Mouse (Mus musculus): ENCODE measurements around the gene Ipo13. TPM values are rescaled to one million over a fixed set of nuclear protein-coding genes. Genes with fewer than 3 reads are reported as not detected.

Ipo13 gene
- polyA plus RNA-seq, 1 experiment: 62.2 TPM

GRCm38 (mm10) chr4:117928234-117928633 lies 13.4 kb upstream of the Ipo13 start:
- Histone ChIP-seq H3K4me3 (peak overlapping the region; percentile 35), H3ac (ENCODE audit: control insufficient read depth, insufficient read length) (no peak overlapping the region), H3K79me2 (ENCODE audit: control insufficient read depth, insufficient read depth) (no peaks in the 10 kb centered on the region), H3K4me2 (ENCODE audit: low read depth) (peak overlapping the region; percentile 77), H3K27me3 (ENCODE audit: control insufficient read depth, insufficient read depth, insufficient read length) (no peaks in the 10 kb centered on the region), H3K36me3 (ENCODE audit: control insufficient read depth, insufficient read depth) (no peaks in the 10 kb centered on the region)
- TF ChIP-seq REST (IDR thresholded peaks at IDR 0.05; ENCODE audit: insufficient read depth, insufficient read length) (no peak), MYOG (IDR thresholded peaks at IDR 0.05; ENCODE audit: control insufficient read depth in 1 of 3, insufficient read depth in 1 of 3, insufficient read length in 2 of 3, low read depth in 2 of 3) (no peak), TCF3 (IDR thresholded peaks at IDR 0.05; ENCODE audit: insufficient read length, low read depth) (no peak), CEBPB (IDR thresholded peaks at IDR 0.05; ENCODE audit: insufficient read depth, poor library complexity, severe bottlenecking) (no peak), MAX (IDR thresholded peaks at IDR 0.05; ENCODE audit: low read depth) (no peak), USF1 (IDR thresholded peaks at IDR 0.05; ENCODE audit: low read depth) (no peak), SRF (IDR thresholded peaks at IDR 0.05; ENCODE audit: control insufficient read depth, insufficient read length, low read depth) (no peak)

GRCm38 (mm10) chr4:117926545-117927482 lies 12.0 kb upstream of the Ipo13 start:
- Histone ChIP-seq H3K4me3 (no peak overlapping the region), H3K36me3 (ENCODE audit: control insufficient read depth, insufficient read depth) (no peaks in the 10 kb centered on the region), H3K27me3 (ENCODE audit: control insufficient read depth, insufficient read depth, insufficient read length) (no peaks in the 10 kb centered on the region), H3K4me2 (ENCODE audit: low read depth) (no peak overlapping the region), H3ac (ENCODE audit: control insufficient read depth, insufficient read length) (no peak overlapping the region), H3K79me2 (ENCODE audit: control insufficient read depth, insufficient read depth) (no peaks in the 10 kb centered on the region)
- no peak for TF ChIP-seq CEBPB (IDR thresholded peaks at IDR 0.05; ENCODE audit: insufficient read depth, poor library complexity, severe bottlenecking)
- TF ChIP-seq POLR2AphosphoS2 (IDR thresholded peaks at IDR 0.05; ENCODE audit: insufficient read length, low read depth): no peak
- TF ChIP-seq MAX (IDR thresholded peaks at IDR 0.05; ENCODE audit: low read depth): no peak
- TF ChIP-seq POLR2A (IDR thresholded peaks at IDR 0.05; ENCODE audit: insufficient read length, low read depth): no peak
- no peak for TF ChIP-seq E2F4 (IDR thresholded peaks at IDR 0.05; ENCODE audit: insufficient read depth)

- H3K27me3 ChIP-seq (ENCODE audit: control insufficient read depth, insufficient read depth, insufficient read length): no peaks in the 10 kb centered on the region
Observed at GRCm38 (mm10) chr4:117924916-117925315, 10.1 kb upstream of the Ipo13 start.

GRCm38 (mm10) chr4:117923450-117923849 lies 8.7 kb upstream of the Ipo13 start:
- Histone ChIP-seq H3K4me3 (no peak overlapping the region), H3K27me3 (ENCODE audit: control insufficient read depth, insufficient read depth, insufficient read length) (no peaks in the 10 kb centered on the region), H3K36me3 (ENCODE audit: control insufficient read depth, insufficient read depth) (no peaks in the 10 kb centered on the region), H3K79me2 (ENCODE audit: control insufficient read depth, insufficient read depth) (no peaks in the 10 kb centered on the region), H3K4me2 (ENCODE audit: low read depth) (no peak overlapping the region), H3ac (ENCODE audit: control insufficient read depth, insufficient read length) (no peak overlapping the region)
- TF ChIP-seq MYOD1 (IDR thresholded peaks at IDR 0.05; ENCODE audit: control insufficient read depth in 1 of 3, insufficient read length in 2 of 3, low read depth in 2 of 3): no peak
- TF ChIP-seq CEBPB (IDR thresholded peaks at IDR 0.05; ENCODE audit: insufficient read depth, poor library complexity, severe bottlenecking): no peak
- no peak for TF ChIP-seq TCF3 (IDR thresholded peaks at IDR 0.05; ENCODE audit: insufficient read length, low read depth)
- no peak for TF ChIP-seq REST (IDR thresholded peaks at IDR 0.05; ENCODE audit: insufficient read depth, insufficient read length)
- no peak for TF ChIP-seq POLR2A (IDR thresholded peaks at IDR 0.05; ENCODE audit: insufficient read length, low read depth)
- no peak for TF ChIP-seq E2F4 (IDR thresholded peaks at IDR 0.05; ENCODE audit: insufficient read depth)
- TF ChIP-seq USF1 (IDR thresholded peaks at IDR 0.05; ENCODE audit: low read depth): no peak
- no peak for TF ChIP-seq SRF (IDR thresholded peaks at IDR 0.05; ENCODE audit: control insufficient read depth, insufficient read length, low read depth)
- no peak for TF ChIP-seq POLR2AphosphoS2 (IDR thresholded peaks at IDR 0.05; ENCODE audit: insufficient read length, low read depth)
- TF ChIP-seq MAX (IDR thresholded peaks at IDR 0.05; ENCODE audit: low read depth): no peak
- no peak for TF ChIP-seq MYOG (IDR thresholded peaks at IDR 0.05; ENCODE audit: control insufficient read depth in 1 of 3, insufficient read depth in 1 of 3, insufficient read length in 2 of 3, low read depth in 2 of 3)
- no peak for TF ChIP-seq TCF12 (IDR thresholded peaks at IDR 0.05; ENCODE audit: insufficient read depth, poor library complexity, severe bottlenecking)

More at GRCm38 (mm10) chr4:117924916-117925315, 10.1 kb upstream of the Ipo13 start:
- Histone ChIP-seq H3K4me2 (ENCODE audit: low read depth) (no peak overlapping the region), H3K4me3 (no peak overlapping the region), H3K79me2 (ENCODE audit: control insufficient read depth, insufficient read depth) (no peaks in the 10 kb centered on the region), H3K36me3 (ENCODE audit: control insufficient read depth, insufficient read depth) (no peaks in the 10 kb centered on the region), H3ac (ENCODE audit: control insufficient read depth, insufficient read length) (no peak overlapping the region)
- TF ChIP-seq POLR2AphosphoS2 (IDR thresholded peaks at IDR 0.05; ENCODE audit: insufficient read length, low read depth): peak; percentile 29
- TF ChIP-seq TCF3 (IDR thresholded peaks at IDR 0.05; ENCODE audit: insufficient read length, low read depth): no peak

- Histone ChIP-seq H3K4me2 (ENCODE audit: low read depth) (no peak overlapping the region), H3K36me3 (ENCODE audit: control insufficient read depth, insufficient read depth) (no peaks in the 10 kb centered on the region), H3K4me3 (no peak overlapping the region), H3K27me3 (ENCODE audit: control insufficient read depth, insufficient read depth, insufficient read length) (no peaks in the 10 kb centered on the region), H3ac (ENCODE audit: control insufficient read depth, insufficient read length) (no peak overlapping the region), H3K79me2 (ENCODE audit: control insufficient read depth, insufficient read depth) (no peaks in the 10 kb centered on the region)
- TF ChIP-seq SRF (IDR thresholded peaks at IDR 0.05; ENCODE audit: control insufficient read depth, insufficient read length, low read depth) (no peak), USF1 (IDR thresholded peaks at IDR 0.05; ENCODE audit: low read depth) (no peak), REST (IDR thresholded peaks at IDR 0.05; ENCODE audit: insufficient read depth, insufficient read length) (no peak), POLR2A (IDR thresholded peaks at IDR 0.05; ENCODE audit: insufficient read length, low read depth) (no peak), E2F4 (IDR thresholded peaks at IDR 0.05; ENCODE audit: insufficient read depth) (no peak), CEBPB (IDR thresholded peaks at IDR 0.05; ENCODE audit: insufficient read depth, poor library complexity, severe bottlenecking) (no peak), TCF12 (IDR thresholded peaks at IDR 0.05; ENCODE audit: insufficient read depth, poor library complexity, severe bottlenecking) (no peak), TCF3 (IDR thresholded peaks at IDR 0.05; ENCODE audit: insufficient read length, low read depth) (no peak), MYOD1 (IDR thresholded peaks at IDR 0.05; ENCODE audit: control insufficient read depth in 1 of 3, insufficient read length in 2 of 3, low read depth in 2 of 3) (no peak), MAX (IDR thresholded peaks at IDR 0.05; ENCODE audit: low read depth) (no peak), MYOG (IDR thresholded peaks at IDR 0.05; ENCODE audit: control insufficient read depth in 1 of 3, insufficient read depth in 1 of 3, insufficient read length in 2 of 3, low read depth in 2 of 3) (no peak), POLR2AphosphoS2 (IDR thresholded peaks at IDR 0.05; ENCODE audit: insufficient read length, low read depth) (no peak)
Observed at GRCm38 (mm10) chr4:117921358-117921757, 6.6 kb upstream of the Ipo13 start.

All from myocyte (in vitro differentiated cells).